Mouse (Mus musculus): Measurements from ENCODE around the gene Cks1brt.
"Not testable (repeated sequence)": the region's sequence is repeated elsewhere in the genome, so short reads cannot be mapped to it uniquely, and the experiment has no call there.

The Cks1brt gene

GRCm38 (mm10) chr8:85151624-85152023 is at the start of gene Cks1brt:
Cks1brt (plus strand) TSS chr8:85151924.
- DNase-seq (ENCODE audit: low spot score), result no peak

DNA sequence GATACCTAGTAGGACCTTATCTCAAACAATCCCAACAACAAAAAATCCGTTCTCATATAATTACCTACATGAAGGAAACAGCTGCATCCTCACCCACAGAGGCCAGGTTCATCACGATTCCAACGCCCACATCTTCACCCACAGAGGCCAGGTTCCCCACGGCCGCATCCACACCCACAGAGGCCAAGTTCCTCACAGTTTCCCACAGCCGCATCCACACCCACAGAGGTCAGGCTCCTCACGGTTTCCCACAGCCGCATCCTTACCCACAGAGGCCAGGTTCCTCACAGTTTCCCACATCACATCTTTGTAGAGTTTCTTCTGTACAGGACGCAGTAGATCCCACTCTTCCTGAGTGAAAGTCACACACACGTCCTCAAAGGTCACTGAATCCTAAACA is 38.5 kb upstream of the Cks1brt start:
- DNase-seq (ENCODE audit: low spot score), result no peak

GRCm38 (mm10) chr8:85115501-85115900 is 36.2 kb upstream of the Cks1brt start:
- no peak for DNase-seq (ENCODE audit: low spot score)

DNA sequence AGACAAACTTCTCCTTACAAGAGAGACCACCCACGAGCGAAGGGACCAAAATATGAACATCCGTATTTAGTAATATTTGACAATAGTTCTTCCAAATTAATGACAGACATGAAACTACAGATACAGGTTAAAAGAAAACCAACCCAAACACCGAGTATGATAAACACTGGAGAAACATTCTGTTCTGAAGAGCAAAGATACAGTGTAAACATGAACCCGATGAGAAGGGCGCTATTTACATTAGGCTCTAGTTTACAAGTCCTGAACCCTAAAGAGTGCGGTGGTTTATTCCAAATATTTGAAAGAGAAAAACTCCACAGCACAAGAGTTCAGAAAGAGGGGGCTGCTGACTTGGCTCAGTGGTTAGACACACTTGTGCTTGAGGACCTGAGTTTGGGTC is 34.7 kb upstream of the Cks1brt start:
- DNase-seq (ENCODE audit: low spot score), result no peak

- DNase-seq (ENCODE audit: low spot score), result no peak
Observed at GRCm38 (mm10) chr8:85119052-85119981, 32.4 kb upstream of the Cks1brt start.

GRCm38 (mm10) chr8:85120251-85120650 is 31.5 kb upstream of the Cks1brt start:
- DNase-seq (ENCODE audit: low spot score), result not testable (repeated sequence)

DNA sequence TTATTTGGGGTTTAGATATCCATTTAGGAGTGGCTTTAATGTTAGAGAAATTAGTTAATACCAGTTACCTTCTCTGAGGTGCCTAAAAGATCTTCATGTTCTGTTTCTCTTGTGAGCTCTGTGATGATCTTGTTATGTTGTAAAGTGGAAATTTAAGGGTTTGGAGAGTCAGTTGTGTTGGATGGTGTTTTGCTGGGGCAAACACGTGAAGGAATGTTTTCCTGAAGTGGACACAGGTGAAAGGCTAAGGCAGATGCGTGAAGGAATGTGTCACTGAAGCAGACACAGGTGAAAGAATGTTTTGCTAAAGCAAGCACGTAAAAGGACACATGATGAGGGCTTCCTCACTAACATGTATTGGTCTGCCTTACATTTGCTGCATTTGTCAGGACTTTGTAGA is 28.7 kb upstream of the Cks1brt start, which contains the start of gene Zfp791:
Zfp791 (minus strand) TSS at position 101 of the 400 bp plus-strand sequence.
- no peak for DNase-seq (ENCODE audit: low spot score)

GRCm38 (mm10) chr8:85123691-85124090 is 28.0 kb upstream of the Cks1brt start:
- no peak for DNase-seq (ENCODE audit: low spot score)

DNA sequence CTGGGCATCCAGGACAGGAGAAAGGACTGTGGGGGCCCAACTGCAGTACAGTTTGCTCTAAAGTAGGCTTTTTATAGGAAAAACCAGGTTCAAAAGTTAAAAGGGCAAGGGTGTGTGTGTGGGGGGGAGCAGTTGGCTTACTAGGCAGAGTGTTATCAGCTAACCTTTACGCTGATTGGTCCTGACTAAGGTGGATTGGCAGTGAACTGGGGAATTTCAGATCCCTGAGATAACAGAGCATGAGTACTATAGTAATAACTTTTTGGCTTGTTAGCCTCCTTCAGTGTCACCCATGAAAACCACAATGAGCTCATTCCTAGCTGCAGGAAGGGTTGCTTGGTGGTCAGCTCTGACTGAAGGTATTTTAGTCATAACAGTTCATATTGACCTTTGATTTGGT is 19.4 kb upstream of the Cks1brt start:
- DNase-seq (ENCODE audit: low spot score), result no peak

- DNase-seq (ENCODE audit: low spot score), result not testable (repeated sequence)
Observed at GRCm38 (mm10) chr8:85135690-85136089, 16.0 kb upstream of the Cks1brt start.

DNA sequence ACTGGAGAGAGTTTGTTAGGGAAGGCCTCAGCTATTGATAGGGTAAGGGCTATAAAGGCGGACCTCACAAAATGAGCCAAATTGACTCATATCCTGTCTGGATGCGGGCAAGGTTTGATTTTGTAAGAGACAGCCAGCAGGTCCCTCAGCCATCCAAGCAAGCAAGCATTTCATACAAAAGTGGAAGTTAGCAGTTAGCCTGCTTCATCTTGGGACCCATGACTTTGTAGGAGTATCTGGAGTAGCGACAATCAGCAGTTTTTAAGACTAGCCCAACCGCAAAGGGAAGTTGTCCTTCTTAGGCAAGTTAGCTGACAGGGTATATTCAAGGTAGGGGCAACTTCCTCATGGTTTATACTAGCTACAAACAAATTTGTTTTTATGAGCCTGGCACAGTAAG is 9.2 kb upstream of the Cks1brt start:
- DNase-seq (ENCODE audit: low spot score), result no peak

DNA sequence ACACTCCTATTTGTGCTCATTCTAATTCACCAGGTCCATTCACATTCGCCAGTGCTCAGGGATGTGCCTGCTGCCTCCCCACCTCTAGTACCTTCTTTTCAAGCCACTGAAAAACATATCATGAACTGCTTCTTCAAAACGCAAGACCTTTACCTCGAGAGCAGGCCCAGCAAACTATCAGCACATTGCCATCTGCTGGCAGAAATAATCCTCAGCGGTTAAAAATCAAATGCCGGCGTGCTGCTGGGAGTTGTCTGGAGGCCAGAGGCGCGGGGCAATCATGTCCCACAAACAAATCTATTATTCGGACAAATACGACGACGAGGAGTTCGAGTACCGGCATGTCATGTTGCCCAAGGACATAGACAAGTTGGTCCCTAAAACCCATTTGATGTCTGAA is 19.6 kb downstream of the Cks1brt start:
- peak; percentile 1 for DNase-seq (ENCODE audit: low spot score)

DNA sequence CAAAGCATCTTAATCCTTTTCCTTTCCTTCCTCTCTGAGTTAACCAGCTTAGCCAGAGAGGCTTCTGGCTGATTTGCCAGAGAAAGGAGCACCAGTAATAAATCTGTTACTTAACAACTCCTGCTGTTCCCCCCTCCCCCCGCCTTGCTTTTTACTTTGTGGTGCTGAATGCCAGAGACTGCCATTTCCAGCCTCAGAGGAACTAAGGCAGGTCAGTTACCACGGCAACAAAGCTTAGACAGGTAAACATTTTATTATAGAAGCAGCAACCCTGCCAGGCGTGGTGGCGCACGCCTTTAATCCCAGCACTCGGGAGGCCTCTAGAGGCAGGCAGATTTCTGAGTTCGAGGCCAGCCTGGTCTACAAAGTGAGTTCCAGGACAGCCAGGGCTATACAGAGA is 24.2 kb downstream of the Cks1brt start:
- DNase-seq (ENCODE audit: low spot score), result no peak

DNA sequence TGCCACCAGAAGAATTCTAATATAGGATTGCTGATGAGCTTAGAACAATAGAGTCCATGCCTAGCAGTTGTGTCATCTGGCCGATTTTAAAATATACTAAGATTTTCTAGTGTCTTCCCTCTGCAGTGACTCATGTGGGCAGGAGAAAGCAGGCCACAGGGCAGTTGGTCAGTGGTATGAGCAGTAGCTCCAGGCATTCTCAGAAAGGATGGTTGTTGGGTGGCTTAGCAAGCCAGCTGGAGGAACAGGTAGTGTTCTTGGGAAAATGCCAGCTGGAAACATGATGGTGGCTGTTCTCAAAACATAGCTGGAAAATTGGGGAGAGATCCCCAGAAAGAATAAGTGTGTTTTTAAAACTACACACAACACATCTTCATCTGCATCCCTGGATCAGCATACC is 40.6 kb downstream of the Cks1brt start:
- no peak for DNase-seq (ENCODE audit: low spot score)

DNA sequence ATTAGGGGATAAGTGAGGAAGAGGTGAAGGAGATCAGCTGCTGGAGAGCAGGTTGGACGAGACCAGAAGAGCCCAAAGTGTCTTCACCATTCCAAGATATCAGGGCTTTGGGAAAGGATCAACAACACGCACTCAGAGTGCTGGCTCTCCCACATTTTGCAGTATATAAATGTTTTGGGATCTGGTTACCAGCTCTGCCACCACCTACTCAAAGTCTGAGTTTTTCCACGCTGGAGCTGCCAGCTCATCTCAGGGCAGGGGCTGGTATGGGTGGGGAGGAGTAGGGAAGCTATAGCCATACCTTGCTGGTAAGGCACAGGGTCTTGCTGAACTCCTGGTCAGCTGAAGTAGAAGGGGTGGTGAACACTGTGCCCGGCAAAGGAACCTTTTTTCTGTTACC is 68.5 kb downstream of the Cks1brt start:
- DNase-seq (ENCODE audit: low spot score), result no peak

GRCm38 (mm10) chr8:85220992-85221391 is 69.3 kb downstream of the Cks1brt start:
- DNase-seq (ENCODE audit: low spot score), result no peak
